Mouse (Mus musculus): ENCODE data around the gene Arvcf.

DNA sequence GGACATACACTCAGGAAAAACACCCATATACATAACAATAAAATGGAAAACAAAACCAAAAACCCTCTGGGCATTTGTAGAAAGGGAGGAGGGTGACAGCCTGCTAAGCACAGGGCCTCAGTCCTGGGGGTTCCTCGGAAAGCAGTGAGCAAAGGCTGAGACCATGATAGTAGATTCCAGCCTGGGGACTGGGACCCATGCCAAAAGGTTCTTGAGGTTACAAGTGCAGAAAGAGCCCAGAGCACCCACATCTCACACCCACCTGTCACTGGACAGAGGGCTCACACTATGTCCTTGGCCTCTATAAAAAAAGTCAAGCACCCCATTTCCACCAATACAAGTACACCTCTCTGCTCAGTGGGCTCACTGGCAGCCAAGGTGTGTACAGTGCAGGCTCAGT, 19.5 kb upstream of the Arvcf start:
- TF ChIP-seq CTCF (IDR thresholded peaks at IDR 0.05; ENCODE audit: control insufficient read depth, insufficient read depth, low read length) (no peak), POLR2A (IDR thresholded peaks at IDR 0.05; ENCODE audit: borderline replicate concordance, control insufficient read depth, low read depth, low read length) (no peak)
